Mouse (Mus musculus): ENCODE measurements around the gene Lrrc34.

Lrrc34 gene

GRCm38 (mm10) chr3:30647440-30648090 is at the start of gene Lrrc34:
Lrrc34 (minus strand) TSS chr3:30647869.
- DNase-seq (ENCODE audit: low read depth in 2 of 2, low spot score in 2 of 2) = no peak

GRCm38 (mm10) chr3:30696346-30696745 is 48.7 kb upstream of the Lrrc34 start:
- DNase-seq (ENCODE audit: low read depth in 2 of 2, low spot score in 2 of 2) = no peak

GRCm38 (mm10) chr3:30695661-30696060 is 48.0 kb upstream of the Lrrc34 start:
- DNase-seq (ENCODE audit: low read depth in 2 of 2, low spot score in 2 of 2) = no peak

- no peak for DNase-seq (ENCODE audit: low read depth in 2 of 2, low spot score in 2 of 2)
These were observed 43.3 kb upstream of the Lrrc34 start for GRCm38 (mm10) chr3:30690976-30691375.

- no peak for DNase-seq (ENCODE audit: low read depth in 2 of 2, low spot score in 2 of 2)
These were observed 39.5 kb upstream of the Lrrc34 start for GRCm38 (mm10) chr3:30687216-30687615.

DNA sequence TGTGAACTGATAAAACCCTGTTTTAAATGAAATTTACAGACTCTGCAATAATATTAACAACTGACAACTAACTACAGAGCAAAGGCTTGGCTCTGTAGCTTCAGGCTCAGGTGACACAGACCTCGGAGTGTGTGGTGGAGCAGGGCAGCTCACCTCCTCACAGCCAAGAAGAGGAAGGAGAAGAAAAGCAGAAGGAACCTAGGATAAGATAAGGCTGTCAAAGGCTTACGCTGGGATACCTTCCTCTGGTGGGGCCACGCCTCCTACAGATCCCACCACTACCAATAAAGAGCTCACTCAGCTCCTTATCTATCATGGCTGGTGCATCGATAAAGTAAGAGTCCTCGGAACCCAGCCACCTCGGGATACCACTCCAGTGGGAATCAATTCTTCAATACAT is 35.5 kb upstream of the Lrrc34 start:
- DNase-seq (ENCODE audit: low read depth in 2 of 2, low spot score in 2 of 2) = no peak

DNA sequence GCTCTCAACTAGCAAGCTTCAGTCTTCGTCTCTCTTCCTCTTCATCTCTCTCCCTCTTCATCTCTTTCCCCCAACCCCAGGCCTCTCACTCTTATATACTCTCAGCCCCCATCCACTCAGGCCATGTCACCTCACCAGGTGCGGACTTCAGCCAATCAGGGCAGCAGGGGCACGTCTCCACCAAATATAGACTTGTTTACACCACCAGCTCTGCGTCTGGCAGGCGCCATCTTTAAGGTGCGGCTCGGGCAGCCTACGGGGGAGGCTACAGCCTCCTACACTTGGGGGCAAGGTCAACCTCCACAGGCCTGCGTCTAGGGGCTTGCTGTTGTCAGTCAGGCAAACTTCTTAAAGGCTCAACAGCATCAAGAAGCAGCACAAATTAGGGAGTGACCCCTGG is 10.8 kb upstream of the Lrrc34 start:
- DNase-seq (ENCODE audit: low read depth in 2 of 2, low spot score in 2 of 2) = no peak

- no peak for DNase-seq (ENCODE audit: low read depth in 2 of 2, low spot score in 2 of 2)
These were observed 8.3 kb upstream of the Lrrc34 start for GRCm38 (mm10) chr3:30655937-30656336.

DNA sequence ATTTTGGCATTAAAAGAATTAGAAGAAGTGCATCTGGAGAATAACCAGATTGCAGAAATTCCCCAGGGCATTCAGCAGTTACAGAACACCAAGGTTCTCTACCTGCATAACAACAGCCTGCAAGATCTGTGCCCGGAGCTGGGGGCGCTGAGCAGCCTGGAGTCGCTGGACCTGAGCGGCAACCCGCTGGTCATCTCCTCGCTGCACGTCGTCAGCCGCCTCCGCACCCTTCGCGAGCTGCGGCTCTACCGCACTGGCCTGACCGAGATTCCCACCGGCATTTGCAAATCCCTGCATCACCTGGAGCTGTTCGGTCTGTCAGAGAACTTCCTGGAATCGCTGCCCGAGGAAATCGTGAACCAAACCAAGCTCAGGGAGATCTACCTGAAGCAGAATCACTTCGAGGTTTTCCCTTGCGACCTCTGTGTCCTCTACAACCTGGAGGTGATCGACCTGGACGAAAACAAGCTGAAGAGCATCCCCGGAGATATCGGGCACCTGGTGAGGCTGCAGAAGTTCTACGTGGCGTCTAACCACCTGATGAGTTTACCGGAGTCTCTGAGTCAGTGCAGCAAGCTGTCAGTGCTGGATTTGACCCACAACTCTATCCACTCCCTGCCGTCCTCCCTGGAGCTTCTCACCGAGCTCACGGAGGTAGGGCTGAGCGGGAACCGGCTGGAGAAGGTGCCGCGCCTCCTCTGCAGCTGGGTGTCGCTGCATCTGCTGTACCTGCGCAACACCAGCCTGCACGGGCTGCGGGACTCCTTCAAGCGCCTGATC is 2.6 kb upstream of the Lrrc34 start:
- no peak for DNase-seq (ENCODE audit: low read depth in 2 of 2, low spot score in 2 of 2)

GRCm38 (mm10) chr3:30648466-30648865 is 797 bp upstream of the Lrrc34 start:
- DNase-seq (ENCODE audit: low read depth in 2 of 2, low spot score in 2 of 2) = no peak

GRCm38 (mm10) chr3:30646761-30647160 is 908 bp downstream of the Lrrc34 start:
- DNase-seq (ENCODE audit: low read depth in 2 of 2, low spot score in 2 of 2) = no peak

GRCm38 (mm10) chr3:30644207-30644606 is 3.5 kb downstream of the Lrrc34 start, which contains the start of gene Lrriq4:
Lrriq4 (plus strand) TSS chr3:30644507.
- DNase-seq (ENCODE audit: low read depth in 2 of 2, low spot score in 2 of 2) = no peak

DNA sequence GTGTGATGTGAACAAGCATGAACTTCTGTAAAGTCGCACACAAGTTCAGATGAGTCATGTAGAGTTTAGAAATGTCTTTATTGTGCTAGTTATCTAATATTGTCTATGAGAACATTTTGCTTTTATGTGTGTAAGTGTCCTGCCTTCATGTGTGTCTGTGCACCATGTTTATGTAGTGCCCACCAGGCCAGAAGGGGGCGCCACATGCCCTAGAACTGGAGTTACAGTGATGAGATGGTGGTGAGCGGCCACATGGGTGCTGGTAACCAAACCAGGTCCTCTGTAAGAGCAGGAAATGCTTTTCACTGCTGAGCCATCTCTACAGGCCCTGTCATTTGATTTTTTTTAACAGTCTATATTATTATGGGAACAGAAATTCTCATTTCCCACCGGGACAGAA is 12.0 kb downstream of the Lrrc34 start:
- DNase-seq (ENCODE audit: low read depth in 2 of 2, low spot score in 2 of 2) = no peak

- no peak for DNase-seq (ENCODE audit: low read depth in 2 of 2, low spot score in 2 of 2)
These were observed 14.0 kb downstream of the Lrrc34 start for GRCm38 (mm10) chr3:30633681-30634080.

GRCm38 (mm10) chr3:30620132-30620531 is 27.5 kb downstream of the Lrrc34 start:
- DNase-seq (ENCODE audit: low read depth in 2 of 2, low spot score in 2 of 2) = no peak

GRCm38 (mm10) chr3:30610930-30611329 is 36.7 kb downstream of the Lrrc34 start:
- peak; percentile 51 to 52 for DNase-seq (ENCODE audit: low read depth in 2 of 2, low spot score in 2 of 2)

- no peak for DNase-seq (ENCODE audit: low read depth in 2 of 2, low spot score in 2 of 2)
These were observed 38.7 kb downstream of the Lrrc34 start for GRCm38 (mm10) chr3:30608999-30609398.

- no peak for DNase-seq (ENCODE audit: low read depth in 2 of 2, low spot score in 2 of 2)
These were observed 44.4 kb downstream of the Lrrc34 start for GRCm38 (mm10) chr3:30603256-30603655.

DNA sequence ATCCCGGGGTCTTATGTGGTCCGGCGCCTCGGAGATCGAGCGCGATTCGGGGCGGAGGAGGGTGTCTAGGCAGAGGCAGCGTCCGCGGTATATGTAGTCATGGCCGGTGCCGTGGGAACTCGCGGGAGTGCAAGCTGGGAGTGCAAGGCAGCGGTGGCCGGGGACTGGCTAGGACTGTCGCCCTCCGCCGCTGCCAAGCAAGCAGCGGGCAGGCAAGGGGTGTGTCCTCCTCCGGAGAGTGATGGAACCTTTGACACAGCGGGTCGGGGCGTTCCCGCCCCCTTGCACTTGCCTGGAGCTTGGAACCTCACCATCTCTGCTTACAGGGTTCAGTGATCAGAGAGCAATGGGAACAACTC is 45.0 kb downstream of the Lrrc34 start:
- DNase-seq (ENCODE audit: low read depth in 2 of 2, low spot score in 2 of 2) = no peak

GRCm38 (mm10) chr3:30602065-30602739 is 45.5 kb downstream of the Lrrc34 start, which contains the start of gene Mynn:
Mynn (plus strand) TSS chr3:30602065.
- peak; percentile 95 to 98 for DNase-seq (ENCODE audit: low read depth in 2 of 2, low spot score in 2 of 2)

DNA sequence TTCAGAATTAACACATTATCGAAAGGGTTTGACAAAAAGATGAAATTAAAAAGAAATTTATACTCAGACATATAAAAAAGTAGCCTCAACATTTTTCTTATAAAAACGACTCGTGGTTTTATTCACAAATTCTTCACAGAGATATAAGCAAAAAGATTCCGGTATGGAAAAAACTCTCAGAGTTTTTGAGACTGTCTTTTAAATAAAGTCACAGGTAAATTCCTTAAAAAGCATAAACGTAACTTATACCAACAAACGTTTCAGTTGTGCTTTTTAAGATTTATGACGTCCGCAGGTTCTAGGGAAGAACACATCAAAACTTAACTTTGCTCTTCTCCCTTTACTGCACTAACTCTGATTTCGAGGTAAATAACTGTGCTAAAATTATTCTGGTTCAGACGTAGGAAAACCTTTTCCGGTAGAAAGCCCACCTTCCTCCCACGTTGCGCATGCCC is 46.0 kb downstream of the Lrrc34 start:
- no peak for DNase-seq (ENCODE audit: low read depth in 2 of 2, low spot score in 2 of 2)

DNA sequence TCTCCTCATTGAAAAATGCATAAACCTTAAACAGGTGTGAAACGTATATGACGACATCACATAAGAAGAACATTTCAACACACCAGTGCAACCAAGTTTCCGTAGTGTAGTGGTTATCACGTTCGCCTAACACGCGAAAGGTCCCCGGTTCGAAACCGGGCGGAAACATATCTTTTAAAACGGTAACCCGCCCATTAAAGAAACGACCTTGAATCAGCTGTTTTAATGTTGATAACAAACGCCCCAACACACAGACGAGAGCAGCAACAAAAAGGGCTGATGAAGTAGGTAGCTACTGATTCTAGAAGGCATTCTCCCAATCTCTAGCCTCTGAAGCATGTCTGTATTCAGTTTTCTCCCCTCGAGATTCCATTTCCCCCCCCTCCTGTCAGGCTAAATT is 46.5 kb downstream of the Lrrc34 start:
- DNase-seq (ENCODE audit: low read depth in 2 of 2, low spot score in 2 of 2) = peak; percentile 89 to 90

All from CD8-positive naive resting alpha-beta T cell, adult 2 months (primary cell).